Mouse (Mus musculus) heart, adult 2 months (tissue): Measurements from ENCODE around the gene Cep164. TPM values are rescaled to one million over a fixed set of nuclear protein-coding genes. Genes with fewer than 3 reads are reported as not detected.

ENCODE experiments used
- DNase-seq, 2 experiments: peaks; one replicate each; pipeline ENCODE4 v3.0.0; 2021
- H3K27ac ChIP-seq: fragments of 200-600 bp; 2 replicates; pipeline ENCODE4 v1.8.1; 2022
- H3K27me3 ChIP-seq: fragments of 200-500 bp; 2 replicates; pipeline ENCODE4 v1.6.1; 2012; ENCODE audit warnings: mild to moderate bottlenecking, low read length, inconsistent platforms, mixed read lengths; ENCODE audit not compliant: control insufficient read depth, insufficient read depth
- H3K36me3 ChIP-seq: fragments of 200-500 bp; 2 replicates; pipeline ENCODE4 v1.6.1; 2012; ENCODE audit warnings: low read length, inconsistent platforms; ENCODE audit not compliant: control insufficient read depth, insufficient read depth
- H3K4me1 ChIP-seq: fragments of 200-500 bp; 2 replicates; pipeline ENCODE4 v1.6.1; 2011; ENCODE audit warnings: low read length; ENCODE audit not compliant: control insufficient read depth, insufficient read depth
- H3K4me3 ChIP-seq: fragments of 200-600 bp; 2 replicates; pipeline ENCODE4 v1.8.1; 2022
- H3K79me2 ChIP-seq: fragments of 200-500 bp; replicated peaks from 2 replicates; pipeline ENCODE4 v1.6.1; 2012; ENCODE audit warnings: mild to moderate bottlenecking, inconsistent platforms, low read length, moderate library complexity, mixed read lengths; ENCODE audit not compliant: control insufficient read depth, insufficient read depth
- H3K9ac ChIP-seq: fragments of 200-500 bp; 2 replicates; pipeline ENCODE4 v1.6.1; 2012; ENCODE audit warnings: low read depth, mild to moderate bottlenecking, control low read depth, inconsistent platforms, low read length, mixed read lengths
- CTCF ChIP-seq: fragments of 200-600 bp; IDR thresholded peaks from 2 replicates; pipeline ENCODE4 v1.8.1; 2022; ENCODE audit warnings: antibody characterized with exemption, mild to moderate bottlenecking, moderate library complexity
- EP300 ChIP-seq: fragments of 200-500 bp; IDR thresholded peaks from 2 replicates; pipeline ENCODE4 v1.6.1; 2011; ENCODE audit warnings: low read depth, low read length, control low read depth; ENCODE audit not compliant: insufficient read depth
- POLR2A ChIP-seq: fragments of 200-500 bp; IDR thresholded peaks from 2 replicates; pipeline ENCODE4 v1.6.1; 2011; ENCODE audit warnings: mild to moderate bottlenecking, low read depth, low read length, control low read depth; ENCODE audit not compliant: insufficient read depth
- WGBS: fragments of 180-500 bp; shearing (Covaris S2); methylation state at CpG from one replicate; pipeline ENCODE4 v1.1.7; 2018; 5-methylcytosine and 5-hydroxymethylcytosine counted together
- intact Hi-C: fragments of 180-260 bp; cut with DNase I; formaldehyde crosslinking; loops from one replicate; pipeline ENCODE4 v1.15.1; 2025
- polyA plus RNA-seq: library from polyadenylated mRNA; depleted of rRNA; stranded (reverse); fragments of >200 nt; gene quantifications from 2 replicates; pipeline ENCODE4 v1.2.3, GENCODE M21; 2012
- total RNA-seq, 2 experiments: library from RNA; stranded (reverse); gene quantifications; 2 replicates each; pipeline ENCODE4 v1.2.3; 2021

The Cep164 gene
- total and polyA plus RNA-seq, 3 experiments, result 6.0 to 6.2 (median 6.0) TPM

- peak overlapping the region; percentile 44; the same call in 1 of the 2 replicates for H3K27ac ChIP-seq
- whole genome bisulfite sequencing, result 31% methylated on average over 10 of the region's 10 CpGs
- TF ChIP-seq EP300 (0 out of 2 replicates have a peak, but pooled peaks have one; percentile 13), CTCF (peak; percentile 82), POLR2A (no peak)
- no peaks in the 10 kb centered on the region for H3K4me1 ChIP-seq
- intact Hi-C loops, result loop anchor here (10.0 kb wide), 1 partner anchor 456 kb away; the partner anchor contains the start of gene Bud13
- H3K36me3 ChIP-seq, result no peaks in the 10 kb centered on the region
- H3K79me2 ChIP-seq, result no peaks in the 10 kb centered on the region
- peak; percentile 66 to 68 for DNase-seq
- no peaks in the 10 kb centered on the region for H3K27me3 ChIP-seq
- H3K9ac ChIP-seq, result no peak overlapping the region
- peak overlapping the region; percentile 65 for H3K4me3 ChIP-seq
Observed at GRCm38 (mm10) chr9:45829107-45829506, 616 bp upstream of the Cep164 start.

GRCm38 (mm10) chr9:45827663-45828290 is 714 bp downstream of the Cep164 start:
- Histone ChIP-seq H3K36me3 (no peaks in the 10 kb centered on the region), H3K27ac (peak overlapping the region; percentile 58), H3K4me1 (no peaks in the 10 kb centered on the region), H3K79me2 (no peaks in the 10 kb centered on the region), H3K27me3 (no peaks in the 10 kb centered on the region), H3K9ac (peak overlapping the region; percentile 59), H3K4me3 (peak overlapping the region; percentile 65)
- DNase-seq, result peak; percentile 26 to 35
- TF ChIP-seq POLR2A (no peak), EP300 (no peak), CTCF (no peak)
- 4% methylated on average over 23 of the region's 23 CpGs for WGBS
- intact Hi-C loops, result loop anchor here (10.0 kb wide), 1 partner anchor 457 kb away; the partner anchor contains the start of gene Bud13

GRCm38 (mm10) chr9:45818406-45819011 is 10.0 kb downstream of the Cep164 start:
- intact Hi-C loops, result no loop called here
- Histone ChIP-seq H3K79me2 (no peaks in the 10 kb centered on the region), H3K27ac (no peak overlapping the region), H3K27me3 (no peaks in the 10 kb centered on the region), H3K4me3 (no peak overlapping the region), H3K36me3 (no peaks in the 10 kb centered on the region), H3K4me1 (0 out of 2 replicates have a peak, but pooled peaks cover 2% of the 10 kb centered on the region), H3K9ac (no peak overlapping the region)
- DNase-seq, result no peak
- no peak for TF ChIP-seq EP300
- 78% methylated on average over 9 of the region's 9 CpGs for WGBS

GRCm38 (mm10) chr9:45815525-45815924 is 13.0 kb downstream of the Cep164 start:
- intact Hi-C loops, result no loop called here
- no peak overlapping the region for H3K9ac ChIP-seq
- H3K27me3 ChIP-seq, result no peaks in the 10 kb centered on the region
- no peak overlapping the region for H3K27ac ChIP-seq
- TF ChIP-seq EP300, result no peak
- TF ChIP-seq POLR2A, result no peak
- TF ChIP-seq CTCF, result no peak
- no peak overlapping the region for H3K4me3 ChIP-seq
- WGBS, result 67% methylated on average over 10 of the region's 10 CpGs
- H3K36me3 ChIP-seq, result no peaks in the 10 kb centered on the region
- H3K79me2 ChIP-seq, result no peaks in the 10 kb centered on the region
- H3K4me1 ChIP-seq, result 0 out of 2 replicates have a peak, but pooled peaks cover 2% of the 10 kb centered on the region
- no peak for DNase-seq

- Histone ChIP-seq H3K36me3 (no peaks in the 10 kb centered on the region), H3K27ac (no peak overlapping the region), H3K4me3 (no peak overlapping the region), H3K27me3 (no peaks in the 10 kb centered on the region), H3K4me1 (0 out of 2 replicates have a peak, but pooled peaks cover 2% of the 10 kb centered on the region), H3K9ac (no peak overlapping the region), H3K79me2 (no peaks in the 10 kb centered on the region)
- no peak for DNase-seq
- intact Hi-C loops, result no loop called here
- WGBS, result 46% methylated on average over 9 of the region's 9 CpGs
- TF ChIP-seq POLR2A (no peak), EP300 (no peak), CTCF (no peak)
Observed at GRCm38 (mm10) chr9:45815113-45815512, 13.4 kb downstream of the Cep164 start.

DNA sequence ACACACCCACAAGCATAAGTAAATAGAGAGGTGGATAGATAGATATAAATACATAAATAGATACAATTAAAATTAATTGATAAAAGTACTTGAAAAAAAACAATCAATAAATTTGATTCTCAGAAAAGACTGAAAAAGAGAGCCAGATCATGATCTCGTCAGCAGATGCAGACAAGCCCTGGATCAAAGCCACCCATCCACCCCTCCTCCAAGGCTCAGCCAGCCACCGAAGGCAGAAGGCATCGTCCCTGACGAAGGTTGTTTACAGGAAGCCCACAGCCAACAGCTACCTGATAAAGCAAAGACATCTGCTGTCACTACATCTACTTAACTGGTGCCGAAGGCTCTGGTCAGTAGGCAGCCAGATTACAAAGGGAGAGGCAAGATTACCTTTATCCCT is 16.5 kb downstream of the Cep164 start:
- 0 out of 2 replicates have a peak, but pooled peaks cover 2% of the 10 kb centered on the region for H3K4me1 ChIP-seq
- intact Hi-C loops, result no loop called here
- WGBS, result 75% methylated on average over 5 of the region's 5 CpGs
- H3K4me3 ChIP-seq, result no peak overlapping the region
- H3K79me2 ChIP-seq, result no peaks in the 10 kb centered on the region
- H3K36me3 ChIP-seq, result no peaks in the 10 kb centered on the region
- H3K27ac ChIP-seq, result no peak overlapping the region
- H3K9ac ChIP-seq, result no peak overlapping the region
- TF ChIP-seq CTCF (no peak), POLR2A (no peak), EP300 (no peak)
- DNase-seq, result no peak
- H3K27me3 ChIP-seq, result no peaks in the 10 kb centered on the region
